ENCODE assay signal across 15 mouse cellular contexts in genomic region chr1:158490175-158490574, GRCm38 (mm10).
DNase-seq lines count a peak whose midpoint lies in the region; ATAC-seq and TF ChIP-seq lines count a peak whose summit lies in the region.
"Had no signal": no experiment of that assay in that cellular context is flagged by ENCODE, and none has a peak within 500 bp of the region (broad histone marks: within the 10 kb centered on the region; RNA-seq: fewer than 3 reads in every experiment).

No protein-coding gene starts in this region.

- ATAC-seq in forebrain, postnatal 0 days: peak; percentile 34
- ATAC-seq in midbrain, embryonic 12.5 days (ENCODE audit: low FRiP score, low read depth): no peak
- no peak for ATAC-seq in kidney, embryonic 15.5 days (replicated peaks; ENCODE audit: low FRiP score)
- ATAC-seq: activated CD4-positive, CD25-positive, alpha-beta regulatory T cell, adult 4 months; inflammation-experienced regulatory T-cells, adult 6 months had no signal

- peak overlapping the region; percentile 41 for H3K27ac ChIP-seq in forebrain, postnatal 0 days (ENCODE audit: low read depth, low read length)
- peak overlapping the region; percentile 65; the same call in 1 of the 2 replicates for H3K27ac ChIP-seq in midbrain, embryonic 12.5 days (replicated peaks)
- no peak overlapping the region for H3K27ac ChIP-seq in kidney, embryonic 15.5 days
- H3K27ac ChIP-seq: heart, adult 2 months; kidney, postnatal 0 days had no signal

- no peaks in the 10 kb centered on the region for H3K36me3 ChIP-seq in forebrain, postnatal 0 days (ENCODE audit: insufficient read depth)
- H3K36me3 ChIP-seq in midbrain, embryonic 12.5 days: no peaks in the 10 kb centered on the region
- H3K36me3 ChIP-seq in kidney, embryonic 15.5 days: no peaks in the 10 kb centered on the region

- intact Hi-C loops in heart, postnatal 36 days (cut with DNase I): no loop called here

- WGBS in forebrain, postnatal 0 days: 17% methylated on average over 1 of the region's 1 CpGs
- WGBS in midbrain, embryonic 12.5 days: 10% methylated on average over 1 of the region's 1 CpGs
- WGBS in kidney, embryonic 15.5 days: 81% methylated on average over 1 of the region's 1 CpGs

- TF ChIP-seq CTCF in forebrain, postnatal 0 days (IDR thresholded peaks at IDR 0.05; ENCODE audit: low read depth): no peak

- no peak overlapping the region for H3K4me2 ChIP-seq in forebrain, postnatal 0 days (ENCODE audit: low read depth)
- H3K4me2 ChIP-seq in midbrain, embryonic 12.5 days (replicated peaks): no peak overlapping the region
- no peak overlapping the region for H3K4me2 ChIP-seq in kidney, embryonic 15.5 days
- H3K4me2 ChIP-seq: liver, embryonic 11.5 days; lung, embryonic 14.5 days had no signal

- no peak overlapping the region for H3K9ac ChIP-seq in forebrain, postnatal 0 days
- no peak overlapping the region for H3K9ac ChIP-seq in midbrain, embryonic 12.5 days (replicated peaks)
- no peak overlapping the region for H3K9ac ChIP-seq in kidney, embryonic 15.5 days
- H3K9ac ChIP-seq: lung, embryonic 14.5 days had no signal

- H3K4me1 ChIP-seq in forebrain, postnatal 0 days (ENCODE audit: insufficient read depth): peaks cover 3% of the 10 kb centered on the region; the same call in 1 of the 2 replicates
- H3K4me1 ChIP-seq in midbrain, embryonic 12.5 days: peaks cover 20% of the 10 kb centered on the region
- H3K4me1 ChIP-seq in kidney, embryonic 15.5 days: no peaks in the 10 kb centered on the region

- no peaks in the 10 kb centered on the region for H3K9me3 ChIP-seq in forebrain, postnatal 0 days (ENCODE audit: low read length)
- no peaks in the 10 kb centered on the region for H3K9me3 ChIP-seq in midbrain, embryonic 12.5 days
- no peaks in the 10 kb centered on the region for H3K9me3 ChIP-seq in kidney, embryonic 15.5 days (replicated peaks)

- peak; percentile 37 for DNase-seq in MN1 (ENCODE audit: low spot score)
- peak; percentile 60 for DNase-seq in Muller cell, postnatal 12 days (ENCODE audit: inconsistent ontology term)
- DNase-seq in forebrain, postnatal 0 days: peak; percentile 32
- no peak for DNase-seq in frontal cortex, postnatal 36 days (ENCODE audit: low spot score in 2 of 2)
- DNase-seq in heart, postnatal 36 days: no peak
- DNase-seq: heart, adult 2 months; lung, embryonic 14.5 days had no signal

- no peaks in the 10 kb centered on the region for H3K27me3 ChIP-seq in forebrain, postnatal 0 days (ENCODE audit: insufficient read depth, low read length)
- H3K27me3 ChIP-seq in midbrain, embryonic 12.5 days: no peaks in the 10 kb centered on the region
- H3K27me3 ChIP-seq in kidney, embryonic 15.5 days: no peaks in the 10 kb centered on the region
- H3K27me3 ChIP-seq: CH12.LX had no signal

- H3K4me3 ChIP-seq in forebrain, postnatal 0 days (ENCODE audit: low read depth, low read length): no peak overlapping the region
- no peak overlapping the region for H3K4me3 ChIP-seq in midbrain, embryonic 12.5 days
- H3K4me3 ChIP-seq in kidney, embryonic 15.5 days (replicated peaks): no peak overlapping the region
- H3K4me3 ChIP-seq: heart, adult 2 months; myocyte had no signal

Comparison
In these comparisons a context has a peak if more than half of its experiments do, and no peak if none do; other contexts are left out.
1. DNase-seq: peak in MN1 (single experiment), Muller cell, postnatal 12 days (single experiment) and forebrain, postnatal 0 days (single experiment); none in frontal cortex, postnatal 36 days (0 of 2) and heart, postnatal 36 days (0 of 2).